Mouse (Mus musculus): ENCODE measurements at regions not wholly inside any gene's neighbourhood (a gene's known extent, or its start where the extent isn't known, plus 50 kb on each side); places are given as distances from the start of the nearest gene placed in this dataset.
A peak's percentile ranks its signal among the peaks of the same experiment; 100 is the strongest.

GRCm38 (mm10) chr7:64058282-64058872 lies 95.3 kb upstream of the Trpm1 start:
- WGBS = 28% methylated on average over 4 of the region's 4 CpGs
- H3K27me3 ChIP-seq (ENCODE audit: control insufficient read depth, insufficient read depth, low read length) = no peaks in the 10 kb centered on the region
- peaks cover 8 to 16% of the 10 kb centered on the region in 2 experiments for H3K4me1 ChIP-seq (ENCODE audit: control insufficient read depth in 2 of 2, insufficient read depth in 2 of 2, low read length in 2 of 2)
- no peak overlapping the region for H3K4me2 ChIP-seq (ENCODE audit: low read length)
- no peaks in the 10 kb centered on the region for H3K36me3 ChIP-seq (ENCODE audit: control insufficient read depth, insufficient read depth, low read length)
- H3K9ac ChIP-seq (ENCODE audit: low read length) = no peak overlapping the region
- ATAC-seq (ENCODE audit: insufficient number of reproducible peaks, insufficient read depth, low FRiP score, low read depth) = no peak
- H3K27ac ChIP-seq (replicated peaks in 1 of 2; ENCODE audit: control insufficient read depth in 1 of 2, insufficient read depth in 1 of 2, low read depth in 2 of 2, low read length in 2 of 2) = peak overlapping the region; percentile 56 to 71
- no peak overlapping the region for H3K4me3 ChIP-seq (ENCODE audit: control insufficient read depth in 1 of 2, insufficient read depth in 1 of 2, low read depth in 1 of 2, low read length in 2 of 2)
- H3K9me3 ChIP-seq (ENCODE audit: control insufficient read depth, low read length) = no peaks in the 10 kb centered on the region

DNA sequence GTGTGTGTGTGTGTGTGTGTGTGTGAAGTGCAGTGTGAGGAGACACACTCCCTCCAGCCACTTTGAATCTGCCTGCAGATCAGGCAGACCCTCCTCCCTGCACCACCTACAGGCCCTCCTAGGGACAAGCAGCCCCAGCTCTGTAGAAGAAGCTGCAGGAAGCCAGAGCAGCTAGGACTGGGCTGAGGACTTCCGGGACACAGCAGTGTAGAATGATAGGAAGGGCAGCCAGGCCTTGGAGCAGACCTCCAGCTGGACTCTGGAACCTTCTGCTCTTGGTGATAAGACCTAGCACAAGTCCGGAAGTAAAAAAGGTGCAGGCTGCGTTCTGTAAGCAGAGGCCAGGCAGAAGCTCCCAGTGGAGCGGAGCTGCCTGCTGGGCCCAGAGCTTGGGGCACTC lies 95.8 kb upstream of the Trpm1 start:
- no peaks in the 10 kb centered on the region for H3K9me3 ChIP-seq (ENCODE audit: control insufficient read depth, low read length)
- peaks cover 8 to 16% of the 10 kb centered on the region in 2 experiments for H3K4me1 ChIP-seq (ENCODE audit: control insufficient read depth in 2 of 2, insufficient read depth in 2 of 2, low read length in 2 of 2)
- peak; percentile 88 for ATAC-seq (ENCODE audit: insufficient number of reproducible peaks, insufficient read depth, low FRiP score, low read depth)
- no peaks in the 10 kb centered on the region for H3K27me3 ChIP-seq (ENCODE audit: control insufficient read depth, insufficient read depth, low read length)
- no peak overlapping the region for H3K9ac ChIP-seq (ENCODE audit: low read length)
- H3K4me2 ChIP-seq (ENCODE audit: low read length) = no peak overlapping the region
- no peaks in the 10 kb centered on the region for H3K36me3 ChIP-seq (ENCODE audit: control insufficient read depth, insufficient read depth, low read length)
- WGBS = 33% methylated on average over 4 of the region's 4 CpGs
- H3K27ac ChIP-seq (replicated peaks in 1 of 2; ENCODE audit: control insufficient read depth in 1 of 2, insufficient read depth in 1 of 2, low read depth in 2 of 2, low read length in 2 of 2) = peak overlapping the region; percentile 56 to 71
- no peak overlapping the region for H3K4me3 ChIP-seq (ENCODE audit: control insufficient read depth in 1 of 2, insufficient read depth in 1 of 2, low read depth in 1 of 2, low read length in 2 of 2)

- Histone ChIP-seq H3K36me3 (ENCODE audit: control insufficient read depth, insufficient read depth, low read length) (no peaks in the 10 kb centered on the region), H3K27me3 (ENCODE audit: control insufficient read depth, insufficient read depth, low read length) (no peaks in the 10 kb centered on the region), H3K4me2 (ENCODE audit: low read length) (no peak overlapping the region), H3K9ac (ENCODE audit: low read length) (no peak overlapping the region), H3K4me3 (ENCODE audit: control insufficient read depth in 1 of 2, insufficient read depth in 1 of 2, low read depth in 1 of 2, low read length in 2 of 2) (no peak overlapping the region), H3K27ac (replicated peaks in 1 of 2; ENCODE audit: control insufficient read depth in 1 of 2, insufficient read depth in 1 of 2, low read depth in 2 of 2, low read length in 2 of 2) (no peak overlapping the region), H3K9me3 (ENCODE audit: control insufficient read depth, low read length) (no peaks in the 10 kb centered on the region), H3K4me1 (ENCODE audit: control insufficient read depth in 2 of 2, insufficient read depth in 2 of 2, low read length in 2 of 2) (peaks cover 8 to 16% of the 10 kb centered on the region in 2 experiments)
- ATAC-seq (ENCODE audit: insufficient number of reproducible peaks, insufficient read depth, low FRiP score, low read depth) = no peak
- 68% methylated on average over 3 of the region's 3 CpGs for WGBS
Measured at GRCm38 (mm10) chr7:64056498-64056897, 97.1 kb upstream of the Trpm1 start.

DNA sequence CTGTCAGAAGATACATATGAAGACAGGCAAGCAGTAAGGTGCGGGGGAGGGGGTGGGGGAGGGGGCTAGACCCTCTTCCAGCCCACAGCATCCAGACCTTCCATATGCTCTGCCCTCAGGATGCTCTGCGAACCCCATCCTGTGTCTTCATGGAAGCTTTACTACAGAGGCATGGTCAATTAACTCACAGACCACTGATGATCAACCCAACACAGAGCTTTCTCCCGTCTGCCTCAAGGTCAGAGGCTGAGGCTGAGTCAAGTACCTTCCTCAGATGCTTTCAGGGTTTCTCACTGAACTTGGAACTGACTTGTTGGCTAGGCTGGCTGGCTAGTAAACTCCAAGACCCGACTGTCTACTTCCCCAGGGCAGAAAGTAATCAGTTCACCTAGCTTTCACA lies 98.6 kb upstream of the Trpm1 start:
- H3K4me1 ChIP-seq (ENCODE audit: control insufficient read depth in 2 of 2, insufficient read depth in 2 of 2, low read length in 2 of 2) = peaks cover 11 to 24% of the 10 kb centered on the region in 2 experiments
- 83% methylated on average over 4 of the region's 4 CpGs for WGBS
- no peak overlapping the region for H3K4me2 ChIP-seq (ENCODE audit: low read length)
- H3K36me3 ChIP-seq (ENCODE audit: control insufficient read depth, insufficient read depth, low read length) = no peaks in the 10 kb centered on the region
- no peak overlapping the region for H3K9ac ChIP-seq (ENCODE audit: low read length)
- no peak for ATAC-seq (ENCODE audit: insufficient number of reproducible peaks, insufficient read depth, low FRiP score, low read depth)
- no peak overlapping the region for H3K27ac ChIP-seq (replicated peaks in 1 of 2; ENCODE audit: control insufficient read depth in 1 of 2, insufficient read depth in 1 of 2, low read depth in 2 of 2, low read length in 2 of 2)
- no peaks in the 10 kb centered on the region for H3K27me3 ChIP-seq (ENCODE audit: control insufficient read depth, insufficient read depth, low read length)
- no peaks in the 10 kb centered on the region for H3K9me3 ChIP-seq (ENCODE audit: control insufficient read depth, low read length)
- no peak overlapping the region for H3K4me3 ChIP-seq (ENCODE audit: control insufficient read depth in 1 of 2, insufficient read depth in 1 of 2, low read depth in 1 of 2, low read length in 2 of 2)

DNA sequence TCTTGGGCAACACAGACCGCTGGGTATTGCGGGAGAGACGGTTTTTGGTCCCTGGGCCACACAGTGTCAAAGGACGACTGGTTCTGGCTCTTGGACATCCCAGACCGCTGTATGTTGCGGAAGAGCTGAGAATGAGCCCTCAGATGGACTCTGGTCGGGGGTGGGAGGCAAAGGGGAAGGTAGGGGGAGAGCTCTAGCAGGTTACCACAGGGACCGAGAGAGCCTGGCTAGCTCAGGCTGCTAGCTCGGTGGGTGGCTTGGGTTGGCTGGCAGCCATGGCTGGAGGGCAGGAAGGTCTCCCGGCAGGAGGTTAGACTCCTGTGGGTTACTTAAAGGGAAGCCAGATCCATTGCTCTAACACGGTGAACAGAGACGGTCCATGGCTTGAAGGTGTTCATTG lies 99.9 kb upstream of the Trpm1 start:
- Histone ChIP-seq H3K9me3 (ENCODE audit: control insufficient read depth, low read length) (no peaks in the 10 kb centered on the region), H3K4me2 (ENCODE audit: low read length) (no peak overlapping the region), H3K36me3 (ENCODE audit: control insufficient read depth, insufficient read depth, low read length) (no peaks in the 10 kb centered on the region), H3K4me3 (ENCODE audit: control insufficient read depth in 1 of 2, insufficient read depth in 1 of 2, low read depth in 1 of 2, low read length in 2 of 2) (no peak overlapping the region), H3K9ac (ENCODE audit: low read length) (no peak overlapping the region), H3K27me3 (ENCODE audit: control insufficient read depth, insufficient read depth, low read length) (no peaks in the 10 kb centered on the region), H3K27ac (replicated peaks in 1 of 2; ENCODE audit: control insufficient read depth in 1 of 2, insufficient read depth in 1 of 2, low read depth in 2 of 2, low read length in 2 of 2) (no peak overlapping the region), H3K4me1 (ENCODE audit: control insufficient read depth in 2 of 2, insufficient read depth in 2 of 2, low read length in 2 of 2) (peaks cover 22 to 36% of the 10 kb centered on the region in 2 experiments)
- no peak for ATAC-seq (ENCODE audit: insufficient number of reproducible peaks, insufficient read depth, low FRiP score, low read depth)
- WGBS = 55% methylated on average over 12 of the region's 12 CpGs

GRCm38 (mm10) chr7:64052400-64052799 lies 101.2 kb upstream of the Trpm1 start:
- Histone ChIP-seq H3K36me3 (ENCODE audit: control insufficient read depth, insufficient read depth, low read length) (no peaks in the 10 kb centered on the region), H3K4me3 (ENCODE audit: control insufficient read depth in 1 of 2, insufficient read depth in 1 of 2, low read depth in 1 of 2, low read length in 2 of 2) (no peak overlapping the region), H3K27ac (replicated peaks in 1 of 2; ENCODE audit: control insufficient read depth in 1 of 2, insufficient read depth in 1 of 2, low read depth in 2 of 2, low read length in 2 of 2) (no peak overlapping the region), H3K9me3 (ENCODE audit: control insufficient read depth, low read length) (no peaks in the 10 kb centered on the region), H3K9ac (ENCODE audit: low read length) (no peak overlapping the region), H3K4me2 (ENCODE audit: low read length) (no peak overlapping the region), H3K4me1 (ENCODE audit: control insufficient read depth in 2 of 2, insufficient read depth in 2 of 2, low read length in 2 of 2) (peaks cover 21 to 31% of the 10 kb centered on the region in 2 experiments), H3K27me3 (ENCODE audit: control insufficient read depth, insufficient read depth, low read length) (no peaks in the 10 kb centered on the region)
- 82% methylated on average over 9 of the region's 9 CpGs for WGBS
- no peak for ATAC-seq (ENCODE audit: insufficient number of reproducible peaks, insufficient read depth, low FRiP score, low read depth)

DNA sequence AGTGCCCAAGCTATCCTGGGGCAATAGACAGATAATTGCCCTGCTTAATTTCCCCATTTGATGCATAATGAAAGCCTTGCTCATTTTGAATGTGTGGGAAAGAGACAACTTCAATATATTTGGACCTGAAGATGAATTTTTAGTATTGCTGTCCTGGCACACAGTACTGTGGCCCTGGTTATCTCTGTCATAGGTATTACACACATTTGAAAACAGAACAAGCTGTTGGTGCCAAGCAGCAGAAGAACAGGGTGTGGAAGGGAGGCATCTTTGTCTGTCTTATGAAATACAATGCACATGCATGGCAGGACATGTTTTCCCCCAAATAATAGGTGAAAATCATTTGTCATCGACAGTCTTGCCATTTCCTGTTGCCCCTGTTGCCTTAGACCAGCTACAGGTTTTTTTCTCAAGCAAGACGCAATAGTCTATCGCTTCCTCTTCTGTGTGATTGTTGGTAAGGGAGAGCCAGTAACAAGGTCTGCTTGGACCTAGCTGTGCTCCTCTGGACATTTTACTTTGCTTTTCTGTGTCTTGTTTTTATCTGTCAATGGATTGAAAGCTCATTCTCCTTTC lies 102.7 kb upstream of the Trpm1 start:
- Histone ChIP-seq H3K9me3 (ENCODE audit: control insufficient read depth, low read length) (no peaks in the 10 kb centered on the region), H3K27me3 (ENCODE audit: control insufficient read depth, insufficient read depth, low read length) (no peaks in the 10 kb centered on the region), H3K4me1 (ENCODE audit: control insufficient read depth in 2 of 2, insufficient read depth in 2 of 2, low read length in 2 of 2) (peaks cover 21 to 27% of the 10 kb centered on the region in 2 experiments), H3K4me3 (ENCODE audit: control insufficient read depth in 1 of 2, insufficient read depth in 1 of 2, low read depth in 1 of 2, low read length in 2 of 2) (no peak overlapping the region), H3K36me3 (ENCODE audit: control insufficient read depth, insufficient read depth, low read length) (no peaks in the 10 kb centered on the region), H3K4me2 (ENCODE audit: low read length) (no peak overlapping the region), H3K27ac (replicated peaks in 1 of 2; ENCODE audit: control insufficient read depth in 1 of 2, insufficient read depth in 1 of 2, low read depth in 2 of 2, low read length in 2 of 2) (no peak overlapping the region), H3K9ac (ENCODE audit: low read length) (no peak overlapping the region)
- ATAC-seq (ENCODE audit: insufficient number of reproducible peaks, insufficient read depth, low FRiP score, low read depth) = no peak
- WGBS = 81% methylated on average over 3 of the region's 3 CpGs

DNA sequence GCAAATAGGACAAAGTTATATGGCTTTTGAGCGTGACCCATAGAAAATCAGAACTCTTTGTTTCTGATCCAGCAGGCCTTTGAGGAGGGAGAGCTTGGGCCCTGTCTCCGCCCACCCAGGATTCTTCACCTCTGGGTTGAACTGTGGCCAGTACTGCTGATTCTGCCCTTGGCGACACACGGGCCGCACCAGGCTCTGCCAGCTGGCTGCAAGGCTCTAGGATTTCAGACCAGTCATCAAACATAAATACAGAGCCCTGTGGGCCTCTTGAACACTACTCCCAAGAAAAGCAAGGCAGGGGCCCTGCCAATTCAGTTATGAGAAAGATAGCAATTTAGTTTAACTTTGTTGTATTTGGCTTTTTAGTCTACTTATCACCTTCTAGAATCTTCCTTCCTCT lies 103.4 kb upstream of the Trpm1 start:
- H3K27ac ChIP-seq (replicated peaks in 1 of 2; ENCODE audit: control insufficient read depth in 1 of 2, insufficient read depth in 1 of 2, low read depth in 2 of 2, low read length in 2 of 2) = peak overlapping the region in 1 of 2 experiments; percentile 78; a peak in 1 of 4 replicates
- 78% methylated on average over 5 of the region's 5 CpGs for WGBS

More for the DNA sequence above, 103.4 kb upstream of the Trpm1 start:
- H3K9ac ChIP-seq (ENCODE audit: low read length) = no peak overlapping the region
- H3K4me3 ChIP-seq (ENCODE audit: control insufficient read depth in 1 of 2, insufficient read depth in 1 of 2, low read depth in 1 of 2, low read length in 2 of 2) = no peak overlapping the region
- no peak overlapping the region for H3K4me2 ChIP-seq (ENCODE audit: low read length)
- H3K4me1 ChIP-seq (ENCODE audit: control insufficient read depth in 2 of 2, insufficient read depth in 2 of 2, low read length in 2 of 2) = peaks cover 21 to 27% of the 10 kb centered on the region in 2 experiments
- H3K36me3 ChIP-seq (ENCODE audit: control insufficient read depth, insufficient read depth, low read length) = no peaks in the 10 kb centered on the region
- no peaks in the 10 kb centered on the region for H3K27me3 ChIP-seq (ENCODE audit: control insufficient read depth, insufficient read depth, low read length)
- no peaks in the 10 kb centered on the region for H3K9me3 ChIP-seq (ENCODE audit: control insufficient read depth, low read length)
- ATAC-seq (ENCODE audit: insufficient number of reproducible peaks, insufficient read depth, low FRiP score, low read depth) = no peak
